Mouse (Mus musculus) liver, embryonic 14.5 days (tissue): ENCODE data around the gene Hcrtr1. TPM values are rescaled to one million over a fixed set of nuclear protein-coding genes. Genes with fewer than 3 reads are reported as not detected.
A peak's percentile ranks its signal among the peaks of the same experiment; 100 is the strongest.

Experiments
- ATAC-seq: fragments of 200-750 bp; cut with Nextera tagmentation; 2 replicates; pipeline ENCODE4 v1.8.0; 2017; ENCODE audit warnings: moderate number of reproducible peaks, mild to moderate bottlenecking, moderate library complexity; ENCODE audit not compliant: insufficient read depth
- DNase-seq, 3 experiments: peaks; one replicate each; pipeline ENCODE4 v3.0.0-alpha.2; 2012 to 2013; ENCODE audit warnings: low read depth in 3 of 3, low spot score in 3 of 3
- H3K27ac ChIP-seq: fragments of 300-500 bp; sonication (generic); 2 replicates; pipeline ENCODE4 v1.5.1; 2014; ENCODE audit warnings: moderate library complexity, mild to moderate bottlenecking, control low read depth, inconsistent platforms
- H3K27me3 ChIP-seq: fragments of 300-500 bp; sonication (generic); 2 replicates; pipeline ENCODE4 v1.6.1; 2014; ENCODE audit warnings: mild to moderate bottlenecking, low read length, moderate library complexity; ENCODE audit not compliant: control insufficient read depth, insufficient read depth
- H3K36me3 ChIP-seq: fragments of 300-500 bp; sonication (generic); replicated peaks from 2 replicates; pipeline ENCODE4 v1.6.1; 2014; ENCODE audit warnings: low read depth; ENCODE audit not compliant: control insufficient read depth, insufficient read depth
- H3K4me1 ChIP-seq, 2 experiments: fragments of 200-500 bp in 1 of 2; fragments of 300-500 bp in 1 of 2; sonication (generic) in 1 of 2; replicated peaks; 2 replicates each; pipeline ENCODE4 v1.6.1; 2012 to 2014; ENCODE audit warnings: antibody characterized with exemption in 1 of 2, inconsistent platforms in 1 of 2, low read length in 1 of 2; ENCODE audit not compliant: control insufficient read depth in 2 of 2, insufficient read depth in 2 of 2
- H3K4me2 ChIP-seq: fragments of 300-500 bp; sonication (generic); 2 replicates; pipeline ENCODE4 v1.6.1; 2014; ENCODE audit warnings: low read depth, mild to moderate bottlenecking, control low read depth, moderate library complexity
- H3K4me3 ChIP-seq, 2 experiments: fragments of 200-500 bp in 1 of 2; fragments of 300-500 bp in 1 of 2; sonication (generic) in 1 of 2; 2 replicates each; pipeline ENCODE4 v1.5.1; 2012 to 2014; ENCODE audit warnings: low read depth in 2 of 2, low read length in 2 of 2, mild to moderate bottlenecking in 2 of 2, control low read depth in 1 of 2, inconsistent platforms in 1 of 2, moderate library complexity in 1 of 2; ENCODE audit not compliant: insufficient read depth in 1 of 2
- H3K9ac ChIP-seq: fragments of 300-500 bp; sonication (generic); replicated peaks from 2 replicates; pipeline ENCODE4 v1.6.1; 2014; ENCODE audit warnings: mild to moderate bottlenecking, control low read depth, moderate library complexity
- H3K9me3 ChIP-seq: fragments of 300-500 bp; sonication (generic); 2 replicates; pipeline ENCODE4 v1.6.1; 2016; ENCODE audit warnings: low read length, mixed read lengths; ENCODE audit not compliant: control insufficient read depth
- CTCF ChIP-seq: IDR thresholded peaks from 2 replicates; pipeline ENCODE4 v1.5.1; 2016; ENCODE audit warnings: antibody characterized with exemption, low read depth, control low read depth
- EP300 ChIP-seq: IDR thresholded peaks from 2 replicates; pipeline ENCODE4 v1.6.1; 2016; ENCODE audit warnings: antibody characterized with exemption, low read depth
- WGBS: fragments of 180-500 bp; shearing (Covaris S2); extraction: QIAGEN DNeasy Blood & Tissue Kit; methylation state at CpG from one replicate; pipeline ENCODE4 v1.1.7; 2014; ENCODE audit not compliant: insufficient replicate concordance; 5-methylcytosine and 5-hydroxymethylcytosine counted together
- polyA plus RNA-seq, 2 experiments: library from polyadenylated mRNA; depleted of rRNA in 1 of 2; stranded (reverse) in 1 of 2; unstranded in 1 of 2; fragments of >200 nt; fragmentation: Nextera tagmentation in 1 of 2; extraction: Ambion mirVana in 1 of 2; gene quantifications; 2 replicates each; pipeline versions ENCODE4 v1.2.1 to v1.2.3; 2012 to 2014

Gene Hcrtr1
- 0.04 TPM in 1 of 2 replicates, not detected in the other for polyA plus RNA-seq (2012; rRNA removed)
- polyA plus RNA-seq (2014; fragmentation: Nextera tagmentation; extraction: Ambion mirVana) = not detected in 2 replicates

GRCm38 (mm10) chr4:130139214-130139492, at the start of gene Hcrtr1:
Hcrtr1 (minus strand) TSS chr4:130139359.
- Histone ChIP-seq H3K27ac (no peak within 1 kb of the TSS), H3K4me2 (no peak within 1 kb of the TSS; the same call in 1 of the 2 replicates), H3K9ac (no peak within 1 kb of the TSS), H3K4me3 (no peak within 1 kb of the TSS), H3K36me3 (no peaks in the 10 kb centered on the region), H3K27me3 (peaks cover 32% of the 10 kb centered on the region), H3K9me3 (no peaks in the 10 kb centered on the region), H3K4me1 (no peaks in the 10 kb centered on the region)
- ATAC-seq (no peak), DNase-seq (no peak)
- TF ChIP-seq CTCF = no peak
- no peak for TF ChIP-seq EP300
- 4% methylated on average over 15 of the region's 15 CpGs for WGBS

GRCm38 (mm10) chr4:130188806-130189297, 49.7 kb upstream of the Hcrtr1 start:
- H3K9ac ChIP-seq = no peak overlapping the region
- no peak for TF ChIP-seq EP300
- TF ChIP-seq CTCF = peak; percentile 98
- H3K27me3 ChIP-seq = no peaks in the 10 kb centered on the region; the same call in 1 of the 2 replicates
- no peak overlapping the region for H3K4me2 ChIP-seq
- ATAC-seq (peak; percentile 51), DNase-seq (peak; percentile 48 to 60 (median 53))
- peaks cover 0 to 2% of the 10 kb centered on the region in 2 experiments; a peak in 1 of 4 replicates for H3K4me1 ChIP-seq
- no peaks in the 10 kb centered on the region for H3K9me3 ChIP-seq
- 3% methylated on average over 13 of the region's 13 CpGs for WGBS
- no peak overlapping the region for H3K4me3 ChIP-seq
- no peak overlapping the region for H3K27ac ChIP-seq
- no peaks in the 10 kb centered on the region for H3K36me3 ChIP-seq

GRCm38 (mm10) chr4:130186891-130187290, 47.7 kb upstream of the Hcrtr1 start:
- H3K9me3 ChIP-seq = no peaks in the 10 kb centered on the region
- H3K4me3 ChIP-seq = no peak overlapping the region
- peaks cover 0 to 2% of the 10 kb centered on the region in 2 experiments; a peak in 1 of 4 replicates for H3K4me1 ChIP-seq
- H3K27ac ChIP-seq = no peak overlapping the region
- no peak overlapping the region for H3K4me2 ChIP-seq
- DNase-seq = no peak
- 66% methylated on average over 12 of the region's 12 CpGs for WGBS
- no peak for ATAC-seq
- H3K9ac ChIP-seq = no peak overlapping the region
- TF ChIP-seq EP300 (no peak), CTCF (no peak)
- no peaks in the 10 kb centered on the region for H3K27me3 ChIP-seq
- no peaks in the 10 kb centered on the region for H3K36me3 ChIP-seq

GRCm38 (mm10) chr4:130186450-130186849, 47.3 kb upstream of the Hcrtr1 start:
- Histone ChIP-seq H3K27me3 (no peaks in the 10 kb centered on the region), H3K4me3 (no peak overlapping the region), H3K9ac (no peak overlapping the region), H3K36me3 (no peaks in the 10 kb centered on the region), H3K4me1 (peaks cover 0 to 2% of the 10 kb centered on the region in 2 experiments; a peak in 1 of 4 replicates), H3K9me3 (no peaks in the 10 kb centered on the region), H3K4me2 (no peak overlapping the region), H3K27ac (no peak overlapping the region)
- DNase-seq = no peak
- TF ChIP-seq EP300 (no peak), CTCF (no peak)
- no peak for ATAC-seq
- 63% methylated on average over 9 of the region's 9 CpGs for WGBS

- no peak overlapping the region for H3K9ac ChIP-seq
- no peak overlapping the region for H3K4me3 ChIP-seq
- H3K4me2 ChIP-seq = no peak overlapping the region
- 65% methylated on average over 5 of the region's 5 CpGs for WGBS
- H3K36me3 ChIP-seq = no peaks in the 10 kb centered on the region
- H3K9me3 ChIP-seq = no peaks in the 10 kb centered on the region
- no peak overlapping the region for H3K27ac ChIP-seq
- DNase-seq (no peak), ATAC-seq (no peak)
- no peaks in the 10 kb centered on the region; the same call in 1 of the 2 replicates for H3K27me3 ChIP-seq
- H3K4me1 ChIP-seq = peaks cover 0 to 2% of the 10 kb centered on the region in 2 experiments; a peak in 1 of 4 replicates
- TF ChIP-seq EP300 (no peak), CTCF (no peak)
Measured at GRCm38 (mm10) chr4:130183879-130184278, 44.7 kb upstream of the Hcrtr1 start.
